Mouse (Mus musculus) testis, adult 2 months (tissue): ENCODE results near the gene Camta1.

Experiments used
- CTCF ChIP-seq: fragments of 200-500 bp; IDR thresholded peaks from 2 replicates; pipeline ENCODE4 v1.5.1; 2012; ENCODE audit warnings: low read depth, mild to moderate bottlenecking, inconsistent platforms, low read length, moderate library complexity; ENCODE audit not compliant: control insufficient read depth, insufficient read depth, insufficient replicate concordance
- POLR2A ChIP-seq: fragments of 200-500 bp; IDR thresholded peaks from 2 replicates; pipeline ENCODE4 v1.6.1; 2012; ENCODE audit warnings: low read depth, mild to moderate bottlenecking, inconsistent platforms, low read length, moderate library complexity; ENCODE audit not compliant: control insufficient read depth

GRCm38 (mm10) chr4:151632321-151632720 is 229.4 kb downstream of the Camta1 start:
- TF ChIP-seq CTCF: no peak
- TF ChIP-seq POLR2A: no peak
